Mouse (Mus musculus) Muller cell, postnatal 12 days (primary cell): ENCODE measurements around the gene Hpd.

Source experiments
- DNase-seq: peaks from one replicate; pipeline ENCODE4 v3.0.0-alpha.2; 2015; ENCODE audit errors: inconsistent ontology term

The Hpd gene

DNA sequence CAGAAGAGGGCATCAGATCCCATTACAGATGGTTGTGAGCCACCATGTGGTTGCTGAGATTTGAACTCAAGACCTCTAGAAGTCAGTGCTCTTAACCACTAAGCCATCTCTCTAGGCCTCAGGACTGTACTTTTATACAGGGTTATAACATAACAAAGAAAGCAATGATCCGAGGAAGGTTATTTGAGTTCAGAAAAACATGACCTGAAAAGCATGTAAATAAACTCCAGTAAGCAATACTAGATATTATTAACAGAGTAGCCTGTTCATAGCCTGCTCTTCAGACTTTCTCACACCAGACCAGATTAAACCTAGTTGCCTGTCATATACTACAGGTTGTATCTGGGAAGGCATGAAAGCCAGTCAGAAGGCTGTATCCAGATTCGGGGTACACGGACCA, 4.8 kb upstream of the Hpd start:
- DNase-seq: no peak

DNA sequence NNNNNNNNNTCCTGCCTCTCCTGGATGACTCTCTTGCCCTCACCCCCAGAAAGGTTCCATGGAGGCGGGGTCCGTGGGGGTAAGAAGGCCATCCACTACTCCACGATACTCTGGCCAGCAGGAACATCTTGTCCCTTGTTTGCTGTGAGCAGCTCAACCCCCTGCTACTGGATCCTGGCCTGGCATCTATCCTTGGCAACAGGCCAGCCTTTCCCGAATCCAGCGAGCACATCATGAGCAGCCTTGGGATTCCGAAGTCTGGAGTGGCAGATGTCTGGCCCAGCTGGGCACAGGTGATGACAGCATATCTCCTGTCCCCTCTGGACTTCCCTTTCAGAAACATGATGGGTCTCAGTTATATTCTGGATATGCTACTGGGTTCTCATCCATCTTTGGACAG, 3.4 kb upstream of the Hpd start:
- DNase-seq: no peak

DNA sequence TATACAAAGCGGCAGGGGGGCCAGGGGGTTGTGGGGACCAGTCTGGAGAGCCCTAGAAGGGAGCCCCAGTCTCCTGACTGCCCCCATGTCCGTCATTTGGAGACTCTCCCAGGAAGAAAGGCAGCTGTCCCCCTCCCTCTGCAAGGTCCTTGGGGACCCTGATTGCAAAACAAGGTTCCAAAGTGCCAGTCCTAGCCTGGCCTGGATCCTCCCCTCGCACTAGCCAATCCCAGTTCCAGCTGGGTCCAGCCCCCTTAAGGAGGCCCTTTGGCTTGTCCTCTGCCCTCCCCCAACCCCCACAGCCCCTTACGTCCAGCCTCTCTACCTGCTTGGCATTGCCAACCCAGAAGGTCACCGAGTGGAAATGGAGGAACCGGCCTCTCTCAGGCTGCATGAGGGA, 991 bp downstream of the Hpd start:
- DNase-seq: no peak

DNA sequence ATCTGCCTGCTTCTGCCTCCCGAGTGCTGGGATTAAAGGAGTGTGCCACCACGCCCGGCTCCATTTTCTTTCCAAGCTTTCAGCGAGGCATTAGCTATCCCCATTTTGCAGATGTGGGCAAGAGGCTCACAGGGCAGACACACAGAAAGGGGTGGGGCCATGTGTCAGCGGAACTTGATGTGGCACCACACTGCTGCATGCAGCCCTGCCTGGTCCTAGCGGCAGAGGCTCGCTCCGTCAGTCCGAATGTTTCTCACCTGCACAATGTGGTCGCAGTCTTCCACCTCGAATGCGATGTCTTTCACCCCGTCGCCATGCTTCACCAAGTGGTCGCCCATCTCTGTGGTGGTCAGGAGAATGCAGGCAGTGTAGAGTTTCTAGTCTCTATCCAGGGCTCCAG, 2.1 kb downstream of the Hpd start:
- no peak for DNase-seq

DNA sequence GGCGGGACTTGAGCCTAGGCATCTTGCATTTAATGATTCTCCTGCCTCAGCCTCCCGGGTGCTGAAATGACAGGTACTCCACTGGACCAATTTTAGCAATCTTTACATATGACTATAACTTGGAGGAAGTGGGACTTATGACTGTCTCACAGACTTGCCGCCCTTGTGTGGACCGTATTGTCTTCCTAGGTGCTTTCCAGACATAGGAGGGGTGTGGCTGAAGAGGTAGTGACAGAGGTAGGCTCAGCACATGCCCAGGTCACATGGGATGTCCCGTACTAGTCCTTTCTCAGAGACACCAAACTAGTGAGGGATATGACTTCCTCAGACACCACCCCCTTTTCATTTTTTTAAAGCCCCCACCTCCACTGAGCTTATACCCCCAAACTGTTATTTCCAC, 3.7 kb downstream of the Hpd start:
- DNase-seq: no peak

DNA sequence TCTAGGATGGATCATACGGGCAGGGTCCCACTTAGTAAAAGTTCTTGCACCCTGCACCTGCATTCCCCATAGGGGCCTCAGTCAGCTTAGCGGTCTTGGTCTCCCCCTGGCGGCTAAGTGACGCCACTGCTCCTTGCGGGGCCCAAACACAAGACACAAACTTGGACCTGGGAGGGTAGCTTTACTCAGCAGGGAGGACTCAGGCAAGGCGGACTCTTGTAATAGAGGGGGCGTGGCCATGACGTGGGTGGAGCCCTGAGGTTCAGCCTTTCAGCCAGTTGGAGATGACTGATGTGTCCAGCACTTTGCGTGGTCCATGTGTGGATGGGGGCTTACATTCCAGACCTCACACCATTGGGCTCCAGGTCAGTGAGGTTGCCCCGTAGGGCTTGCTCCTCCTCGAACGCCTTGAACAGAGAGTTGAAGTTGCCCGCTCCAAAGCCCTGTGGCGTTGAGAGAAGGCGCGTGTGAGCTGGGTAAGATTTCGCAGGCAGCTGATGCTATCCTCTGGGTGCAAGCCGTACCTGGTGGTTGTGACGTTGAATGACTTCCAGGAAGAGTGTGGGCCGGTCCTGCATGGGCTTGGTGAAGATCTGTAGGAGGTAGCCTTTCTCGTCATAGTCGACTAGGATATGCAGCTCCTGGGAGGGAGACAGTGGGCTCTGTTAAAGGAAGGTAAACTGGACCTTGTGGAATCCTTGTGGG, 10.7 kb downstream of the Hpd start:
- peak; percentile 89 for DNase-seq

DNA sequence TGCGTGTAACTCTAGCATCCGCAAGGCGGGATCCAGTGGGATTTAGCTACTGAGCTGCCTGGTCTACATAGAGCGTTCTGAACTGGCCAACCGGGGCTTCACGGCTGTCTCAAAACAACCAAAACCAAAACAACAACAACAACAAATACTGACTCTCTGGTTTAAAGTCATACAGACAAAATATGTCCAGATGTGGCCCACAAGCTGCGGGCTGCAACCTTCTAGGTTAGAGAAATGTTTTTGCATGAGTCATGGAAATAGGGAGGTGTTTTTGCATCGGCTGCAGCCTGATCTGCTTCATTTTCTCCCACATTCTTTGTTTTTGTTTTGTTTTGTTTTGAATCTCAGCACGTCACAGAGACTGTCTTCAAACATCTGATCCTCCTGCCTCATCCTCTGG, 12.2 kb downstream of the Hpd start:
- DNase-seq: no peak

DNA sequence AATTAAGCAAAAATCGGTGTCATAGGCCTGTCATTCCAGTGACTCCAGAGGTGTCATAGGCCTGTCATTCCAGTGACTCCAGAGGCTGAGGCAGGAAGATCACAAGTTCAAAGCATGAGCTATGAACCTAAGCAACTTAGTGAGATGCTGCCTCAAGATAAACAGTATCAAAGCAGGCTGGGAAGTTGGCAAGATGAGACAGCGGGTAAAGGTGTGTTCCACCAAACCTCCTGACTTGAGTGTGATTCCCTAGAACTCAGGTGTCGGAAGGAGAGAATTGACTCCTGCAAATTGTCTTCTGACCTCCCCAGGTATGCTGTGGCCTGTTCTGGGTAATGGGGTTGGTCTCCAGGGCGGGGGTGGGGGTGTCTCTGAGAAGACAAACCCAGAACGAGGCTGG, 13.2 kb downstream of the Hpd start, which contains the start of gene Psmd9:
TSS of gene Psmd9 (plus strand) at position 130 of the 400 bp plus-strand sequence.
- DNase-seq: no peak

DNA sequence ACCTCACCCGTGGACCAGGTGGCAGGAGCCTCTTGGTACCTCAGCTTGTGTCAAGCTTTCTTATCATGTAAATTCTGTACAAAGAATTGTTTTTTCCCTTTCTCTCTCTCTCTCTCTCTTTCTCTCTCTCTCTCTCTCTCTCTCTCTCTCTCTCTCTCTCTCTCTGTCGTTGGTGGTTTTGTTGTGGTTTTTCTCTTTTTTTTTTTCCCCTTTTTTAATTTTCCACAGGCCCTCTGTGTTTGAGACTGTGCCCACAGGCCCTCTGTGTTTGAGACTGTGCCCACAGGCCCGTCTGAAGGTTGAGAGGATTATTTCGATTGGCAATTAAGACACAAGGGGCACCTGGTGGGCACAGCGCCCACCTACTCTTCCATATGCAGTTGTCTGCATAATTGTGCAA, 14.9 kb downstream of the Hpd start:
- no peak for DNase-seq

DNA sequence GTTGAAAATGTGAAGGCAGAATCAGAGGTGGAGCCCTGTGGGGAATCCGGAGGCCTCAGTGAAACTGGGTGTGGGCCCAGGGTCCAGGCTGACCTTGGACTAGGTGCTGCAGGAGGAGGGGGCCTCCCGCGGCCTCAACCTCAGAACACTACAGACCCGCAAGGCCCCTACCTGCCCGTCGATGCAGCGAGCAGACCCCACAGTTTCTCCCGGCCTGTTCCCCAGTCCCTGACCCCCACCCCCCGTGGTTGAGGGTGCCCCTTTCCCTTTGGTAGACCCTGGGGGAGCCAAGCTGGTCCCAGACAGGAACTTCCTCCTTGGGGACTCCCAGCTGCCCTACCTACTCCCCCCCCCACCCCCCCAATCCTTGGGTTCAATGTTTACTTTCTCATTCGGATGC, 16.1 kb downstream of the Hpd start:
- no peak for DNase-seq

DNA sequence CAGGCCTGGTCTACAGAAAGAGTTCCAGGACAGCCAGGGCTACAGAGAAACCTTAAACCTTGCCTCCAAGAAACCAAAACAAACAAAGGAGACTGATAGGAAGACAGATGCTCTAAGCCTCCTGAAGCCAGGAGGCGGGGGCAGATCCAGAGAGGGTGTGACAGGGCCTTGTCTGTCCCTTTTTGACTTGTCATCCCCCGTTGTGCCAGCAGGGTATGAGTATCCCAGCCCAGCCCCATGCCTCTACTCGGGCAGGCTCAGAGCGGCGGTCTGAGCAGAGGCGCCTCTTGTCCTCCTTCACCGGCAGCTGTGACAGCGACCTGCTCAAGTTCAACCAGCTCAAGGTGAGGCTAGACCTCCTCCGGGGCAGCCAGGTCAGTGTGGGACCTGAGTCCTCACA, 19.6 kb downstream of the Hpd start:
- no peak for DNase-seq

DNA sequence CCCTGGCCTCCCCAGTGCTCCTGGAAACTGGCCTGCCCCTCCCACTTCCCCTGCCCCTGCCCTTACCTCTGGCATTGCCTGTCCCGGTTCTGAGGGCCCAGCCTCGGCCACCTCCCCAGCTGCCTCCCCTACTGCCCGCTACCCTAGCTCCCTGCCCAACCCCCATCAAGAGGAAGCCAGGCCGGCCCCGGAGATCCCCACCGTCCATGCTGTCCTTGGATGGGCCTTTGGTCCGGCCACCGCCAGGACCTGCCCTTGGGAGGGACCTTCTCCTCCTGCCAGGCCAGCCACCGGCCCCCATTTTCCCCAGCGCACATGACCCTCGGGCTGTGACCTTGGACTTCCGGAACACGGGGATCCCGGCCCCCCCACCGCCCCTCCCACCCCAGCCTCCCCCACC, 22.2 kb downstream of the Hpd start:
- no peak for DNase-seq

DNA sequence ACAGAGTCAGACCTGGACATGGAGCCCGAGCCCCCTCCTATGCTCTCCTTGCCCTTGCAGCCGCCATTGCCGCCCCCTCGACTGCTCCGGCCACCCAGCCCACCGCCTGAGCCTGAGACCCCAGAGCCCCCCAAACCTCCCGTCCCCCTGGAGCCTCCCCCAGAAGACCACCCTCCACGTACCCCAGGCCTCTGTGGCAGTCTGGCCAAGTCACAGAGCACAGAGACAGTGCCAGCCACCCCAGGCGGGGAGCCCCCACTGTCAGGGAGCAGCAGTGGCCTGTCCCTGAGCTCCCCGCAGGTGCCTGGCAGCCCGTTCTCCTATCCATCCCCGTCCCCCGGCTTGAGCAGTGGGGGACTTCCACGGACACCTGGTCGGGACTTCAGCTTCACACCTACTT, 22.7 kb downstream of the Hpd start:
- DNase-seq: no peak

DNA sequence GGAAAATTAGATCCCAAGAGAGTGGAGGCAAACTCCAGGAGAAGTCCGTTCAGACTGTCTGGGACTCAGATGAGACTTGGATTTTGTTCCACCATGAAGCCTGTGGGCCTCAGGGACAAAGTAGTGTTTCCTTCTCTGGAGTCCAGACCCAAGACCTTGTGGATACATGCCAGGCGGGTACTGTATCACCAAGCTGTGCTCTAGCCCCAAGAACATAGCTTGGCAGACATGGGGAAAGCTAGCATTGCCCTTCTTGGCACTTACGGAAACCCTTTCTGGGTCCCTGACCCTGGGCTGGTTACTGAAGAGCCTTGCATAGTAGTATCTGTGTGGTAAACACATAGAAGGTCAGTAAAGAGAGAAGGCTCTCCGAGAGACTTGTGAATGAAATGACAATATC, 23.1 kb downstream of the Hpd start:
- no peak for DNase-seq

DNA sequence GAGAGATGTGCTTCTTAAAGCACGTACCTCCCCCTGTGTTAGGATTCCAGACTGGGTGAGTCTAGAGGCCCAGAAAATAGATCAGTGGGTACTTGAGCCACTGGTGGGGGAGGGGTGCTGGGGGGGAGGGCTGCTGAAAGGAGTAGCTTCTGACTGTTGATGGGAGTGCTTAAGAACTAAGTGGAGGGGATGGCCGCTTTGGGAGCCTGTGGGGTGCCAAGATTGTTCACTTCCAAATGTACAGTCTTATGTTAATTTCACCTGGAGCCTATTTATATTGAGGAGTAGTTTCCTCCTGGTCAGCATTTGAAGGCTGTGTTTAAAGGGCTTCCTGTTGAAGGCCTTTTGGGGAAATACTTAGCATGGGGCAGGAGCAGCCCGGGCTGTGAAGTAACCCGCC, 24.6 kb downstream of the Hpd start:
- no peak for DNase-seq

DNA sequence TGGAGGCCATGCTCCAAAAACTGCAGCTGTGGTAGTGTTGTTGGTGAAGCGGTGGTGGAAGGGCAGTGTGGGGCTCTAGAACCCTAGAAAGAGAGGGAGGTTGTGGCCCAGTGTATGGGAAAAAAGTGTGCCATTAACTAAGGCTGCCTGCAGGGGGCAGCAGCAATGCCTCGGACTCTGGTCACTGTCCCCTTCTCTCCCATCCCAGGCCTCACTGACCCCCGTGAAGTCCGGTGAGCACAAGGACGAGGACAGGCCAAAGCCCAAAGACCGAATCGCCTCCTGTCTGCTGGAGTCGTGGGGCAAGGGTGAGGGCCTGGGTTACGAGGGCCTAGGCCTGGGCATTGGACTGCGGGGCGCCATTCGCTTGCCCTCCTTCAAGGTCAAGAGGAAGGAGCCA, 25.8 kb downstream of the Hpd start:
- DNase-seq: no peak

DNA sequence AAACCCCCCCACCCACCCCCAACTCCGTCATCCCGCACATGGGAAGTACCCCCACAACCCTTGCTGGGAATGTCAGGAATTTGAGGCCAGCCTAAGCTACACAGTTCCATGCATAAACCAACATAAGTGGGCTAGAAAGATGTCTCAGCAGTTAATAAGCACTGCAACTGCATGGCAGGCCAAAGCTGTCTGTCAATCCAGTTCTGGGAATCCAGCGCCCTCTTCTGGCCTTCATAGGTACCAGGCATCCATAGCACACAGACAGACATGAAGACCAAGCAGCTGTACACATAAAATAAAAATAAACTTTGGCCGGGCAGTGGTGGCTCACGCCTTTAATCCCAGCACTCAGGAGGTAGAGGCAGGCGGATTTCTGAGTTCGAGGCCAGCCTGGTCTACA, 27.1 kb downstream of the Hpd start:
- peak; percentile 57 for DNase-seq

DNA sequence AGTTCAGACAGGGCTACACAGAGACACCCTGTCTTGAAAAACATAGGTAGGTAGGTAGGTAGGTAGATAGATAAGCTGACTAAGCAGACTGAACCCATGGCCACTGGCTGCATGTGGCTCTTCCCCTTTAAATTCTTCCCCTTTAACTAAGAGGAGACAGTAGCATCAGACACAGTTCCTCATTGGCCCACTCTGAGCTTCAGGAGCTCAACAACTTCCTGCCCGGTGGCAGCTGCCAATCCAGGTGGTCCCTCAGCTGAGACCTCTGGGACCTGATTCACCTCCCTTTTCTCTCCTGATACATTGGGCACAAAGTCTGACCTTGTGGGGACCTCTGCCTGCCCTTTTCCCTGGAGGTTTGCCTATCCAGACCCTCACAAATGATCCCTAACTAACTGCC, 29.6 kb downstream of the Hpd start:
- DNase-seq: no peak

DNA sequence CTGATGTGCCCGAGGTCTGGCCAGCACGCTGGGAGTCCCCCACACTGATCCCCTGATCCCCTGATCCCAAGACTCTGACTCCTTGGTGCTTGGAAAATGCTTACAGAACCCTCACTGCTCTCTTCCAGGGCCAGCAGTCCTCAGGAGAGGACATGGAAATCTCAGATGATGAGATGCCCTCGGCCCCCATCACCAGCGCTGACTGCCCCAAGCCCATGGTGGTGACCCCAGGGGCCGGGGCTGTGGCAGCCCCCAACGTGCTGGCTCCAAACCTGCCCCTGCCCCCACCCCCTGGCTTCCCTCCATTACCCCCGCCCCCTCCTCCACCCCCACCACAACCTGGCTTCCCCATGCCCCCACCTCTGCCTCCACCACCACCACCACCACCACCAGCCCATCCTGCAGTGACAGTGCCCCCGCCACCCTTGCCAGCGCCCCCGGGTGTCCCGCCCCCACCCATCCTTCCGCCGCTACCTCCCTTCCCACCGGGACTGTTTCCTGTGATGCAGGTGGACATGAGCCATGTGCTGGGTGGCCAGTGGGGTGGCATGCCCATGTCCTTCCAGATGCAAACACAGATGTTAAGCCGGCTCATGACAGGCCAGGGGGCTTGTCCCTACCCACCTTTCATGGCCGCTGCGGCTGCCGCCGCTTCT, 30.7 kb downstream of the Hpd start:
- DNase-seq: no peak

DNA sequence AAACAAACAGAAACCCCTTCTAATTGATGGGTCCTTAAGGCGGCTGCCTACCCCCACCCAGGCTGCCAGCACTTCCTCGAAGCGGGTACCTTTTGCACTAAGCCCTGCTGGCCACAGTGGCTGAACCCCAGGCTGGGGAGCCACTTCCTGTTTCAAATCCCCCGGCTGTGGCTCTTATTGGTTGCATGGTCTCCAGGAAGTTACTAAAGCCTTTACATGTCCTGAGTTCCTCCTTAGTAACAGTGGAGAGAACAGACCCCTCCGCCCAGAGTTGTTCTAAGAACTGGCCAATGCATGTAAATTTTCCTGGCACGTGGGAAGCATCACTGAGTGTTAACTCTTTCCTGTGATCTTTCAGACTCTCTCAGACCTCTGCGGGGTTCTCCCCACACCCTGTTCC, 31.4 kb downstream of the Hpd start:
- no peak for DNase-seq

DNA sequence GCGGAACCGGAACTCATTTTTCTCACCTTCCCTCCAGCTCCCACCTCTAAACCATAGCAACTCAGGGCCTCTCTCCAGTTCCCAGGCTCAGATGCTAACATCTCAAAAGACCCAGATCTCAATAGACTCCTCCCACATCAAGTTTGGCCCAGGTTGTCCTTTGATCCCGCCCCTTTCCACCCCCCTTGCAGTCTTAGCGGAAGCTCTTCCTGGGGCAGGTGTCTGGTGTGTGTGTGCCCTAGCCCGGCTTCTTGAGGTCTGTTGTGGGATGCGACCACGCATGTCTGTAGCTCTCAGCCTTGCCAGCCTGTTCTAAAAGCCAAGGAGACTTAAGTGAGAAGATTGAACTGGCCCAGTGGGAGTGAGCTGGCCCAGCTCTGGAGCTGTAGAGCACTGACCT, 31.9 kb downstream of the Hpd start:
- DNase-seq: no peak

DNA sequence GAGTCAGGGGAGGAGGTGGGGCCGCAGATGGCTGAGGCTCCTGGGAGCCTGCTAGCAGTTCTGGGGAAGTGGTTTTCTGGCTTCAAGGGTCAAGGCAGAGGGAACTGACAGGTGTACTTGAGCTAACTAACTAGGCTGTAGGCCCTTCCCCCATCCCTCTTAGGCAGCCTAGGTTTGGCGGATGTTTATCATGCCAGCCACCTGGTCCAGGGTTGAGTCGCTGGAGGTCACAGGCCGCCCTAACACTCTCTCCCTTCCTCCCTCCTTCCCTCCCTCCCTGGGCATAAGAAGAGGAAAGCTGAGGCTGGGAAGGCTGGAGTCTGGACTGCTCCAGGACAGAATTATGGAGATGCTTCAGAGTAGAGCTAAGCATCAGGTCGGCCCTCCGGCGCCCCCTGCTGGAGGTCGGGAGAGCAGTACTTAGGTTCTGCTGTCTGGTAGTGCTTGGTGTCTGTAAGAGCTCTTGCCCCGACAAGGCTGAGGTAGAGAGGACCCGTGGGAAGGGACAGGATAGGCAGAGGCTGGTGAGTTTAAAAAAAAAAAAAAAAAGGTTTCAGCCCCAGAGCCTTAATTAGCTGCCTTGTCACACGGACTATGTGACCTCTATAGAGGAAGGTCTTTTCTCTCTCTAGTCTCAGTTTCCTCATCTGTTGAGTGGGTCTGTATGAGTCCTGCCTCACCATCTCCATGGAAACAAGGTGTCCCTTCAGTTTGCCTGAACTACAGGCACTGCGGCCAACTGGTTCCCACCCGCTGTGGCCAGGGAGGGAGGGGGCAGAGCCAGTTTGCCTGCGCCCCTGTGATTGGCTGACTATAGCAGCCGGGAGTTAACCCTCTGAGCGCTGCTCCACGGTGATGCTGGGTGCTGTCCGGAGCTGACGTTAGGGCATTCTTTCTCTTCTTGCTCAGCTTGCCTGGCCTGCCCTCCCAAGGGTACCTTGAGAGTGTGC, 32.8 kb downstream of the Hpd start:
- peak; percentile 91 for DNase-seq
